Mouse (Mus musculus): ENCODE results near the gene Radil.

Radil gene

GRCm38 (mm10) chr5:142483581-142483980 is 67.3 kb downstream of the Radil start:
- no peak for DNase-seq (ENCODE audit: low spot score)

- peak; percentile 30 for DNase-seq (ENCODE audit: low spot score)
Measured at GRCm38 (mm10) chr5:142482512-142482911, 68.4 kb downstream of the Radil start.

- peak; percentile 93 for DNase-seq (ENCODE audit: low spot score)
Measured at GRCm38 (mm10) chr5:142478829-142479435, 72.0 kb downstream of the Radil start.

GRCm38 (mm10) chr5:142477866-142478615 is 72.9 kb downstream of the Radil start:
- no peak for DNase-seq (ENCODE audit: low spot score)

- DNase-seq (ENCODE audit: low spot score) = no peak
Measured at GRCm38 (mm10) chr5:142477346-142477745, 73.6 kb downstream of the Radil start.

GRCm38 (mm10) chr5:142475669-142476068 is 75.2 kb downstream of the Radil start:
- DNase-seq (ENCODE audit: low spot score) = no peak

GRCm38 (mm10) chr5:142473696-142474095 is 77.2 kb downstream of the Radil start:
- no peak for DNase-seq (ENCODE audit: low spot score)

GRCm38 (mm10) chr5:142469796-142470195 is 81.1 kb downstream of the Radil start:
- no peak for DNase-seq (ENCODE audit: low spot score)

- no peak for DNase-seq (ENCODE audit: low spot score)
Measured at GRCm38 (mm10) chr5:142468375-142468774, 82.5 kb downstream of the Radil start.

- peak; percentile 95 for DNase-seq (ENCODE audit: low spot score)
Measured at GRCm38 (mm10) chr5:142463461-142464454, 87.1 kb downstream of the Radil start, which contains the start of gene Ap5z1. Ap5z1 (plus strand) TSS chr5:142463944.

GRCm38 (mm10) chr5:142463011-142463410 is 87.9 kb downstream of the Radil start:
- no peak for DNase-seq (ENCODE audit: low spot score)

- DNase-seq (ENCODE audit: low spot score) = no peak
Measured at GRCm38 (mm10) chr5:142462641-142462948, 88.3 kb downstream of the Radil start.

GRCm38 (mm10) chr5:142461942-142462640 is 88.8 kb downstream of the Radil start:
- DNase-seq (ENCODE audit: low spot score) = no peak

GRCm38 (mm10) chr5:142459834-142460233 is 91.1 kb downstream of the Radil start:
- no peak for DNase-seq (ENCODE audit: low spot score)

GRCm38 (mm10) chr5:142458791-142459557 is 91.9 kb downstream of the Radil start:
- DNase-seq (ENCODE audit: low spot score) = no peak

GRCm38 (mm10) chr5:142457345-142457744 is 93.6 kb downstream of the Radil start:
- no peak for DNase-seq (ENCODE audit: low spot score)

- DNase-seq (ENCODE audit: low spot score) = peak; percentile 17
Measured at GRCm38 (mm10) chr5:142456318-142456717, 94.6 kb downstream of the Radil start.

GRCm38 (mm10) chr5:142453742-142454141 is 97.2 kb downstream of the Radil start:
- DNase-seq (ENCODE audit: low spot score) = no peak

GRCm38 (mm10) chr5:142451759-142452158 is 99.1 kb downstream of the Radil start:
- DNase-seq (ENCODE audit: low spot score) = peak; percentile 53

GRCm38 (mm10) chr5:142450846-142451245 is 100.1 kb downstream of the Radil start:
- no peak for DNase-seq (ENCODE audit: low spot score)

- no peak for DNase-seq (ENCODE audit: low spot score)
Measured at GRCm38 (mm10) chr5:142448623-142449022, 102.3 kb downstream of the Radil start.

All from retina, embryonic 14.5 days (tissue).